Mouse (Mus musculus): ENCODE data around the gene Cerk. TPM values are rescaled to one million over a fixed set of nuclear protein-coding genes. Genes with fewer than 3 reads are reported as not detected.
"Not testable (repeated sequence)": the region's sequence is repeated elsewhere in the genome, so short reads cannot be mapped to it uniquely, and the experiment has no call there.

Gene Cerk
- polyA plus RNA-seq, 1 experiment = 42.5 TPM

DNA sequence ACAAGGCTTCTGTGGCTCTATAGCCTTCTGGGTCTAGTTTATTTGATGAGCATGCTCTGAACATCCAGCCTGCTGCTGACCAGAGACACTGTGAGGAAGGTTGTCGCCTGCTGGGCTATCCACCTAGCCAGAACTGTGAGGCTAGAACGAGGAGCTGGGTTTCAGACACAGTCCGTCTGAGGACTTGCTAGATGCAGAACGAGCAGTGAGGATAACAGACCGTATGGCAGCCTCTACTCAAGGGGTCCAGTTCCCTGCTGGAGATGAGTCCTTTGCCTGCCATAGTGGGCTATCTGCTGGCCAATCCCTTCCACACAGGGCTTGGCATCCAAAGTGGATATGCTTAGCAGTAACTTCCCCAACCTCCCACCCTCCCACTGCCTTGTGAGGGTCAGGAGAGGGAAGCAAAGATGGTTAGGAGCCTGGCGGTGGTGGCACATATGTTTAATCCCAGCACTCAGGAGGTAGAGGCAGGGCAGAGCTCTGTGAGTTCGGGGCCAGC lies 17.4 kb upstream of the Cerk start:
- peak overlapping the region; percentile 66 for H3K27ac ChIP-seq (ENCODE audit: control insufficient read depth, insufficient read depth, low read depth, low read length, poor library complexity)
- 50% methylated on average over 7 of the region's 7 CpGs for WGBS
- peaks cover 12% of the 10 kb centered on the region for H3K4me1 ChIP-seq (ENCODE audit: control insufficient read depth, insufficient read depth, low read length)

DNA sequence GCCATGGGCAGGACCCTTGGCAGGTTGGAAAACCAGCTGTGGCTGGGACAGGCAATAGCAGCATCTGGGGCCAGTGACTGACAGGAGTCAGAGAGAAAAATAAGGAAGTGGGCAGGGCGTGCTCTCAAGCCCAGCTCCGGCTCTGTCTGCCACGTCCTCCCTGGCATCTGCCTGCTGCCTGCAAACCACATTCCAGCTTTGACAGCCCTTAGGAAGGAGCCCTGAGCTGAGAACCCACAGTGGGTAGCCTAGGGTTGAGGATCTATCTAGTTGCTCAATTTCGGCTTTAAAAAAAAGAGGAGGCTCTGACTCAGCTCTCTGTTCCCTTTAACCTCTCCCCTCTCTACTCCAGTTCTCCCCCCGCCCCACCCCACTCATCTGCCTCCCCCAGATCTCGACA lies 16.7 kb upstream of the Cerk start:
- Histone ChIP-seq H3K4me1 (ENCODE audit: control insufficient read depth, insufficient read depth, low read length) (peaks cover 12% of the 10 kb centered on the region), H3K27ac (ENCODE audit: control insufficient read depth, insufficient read depth, low read depth, low read length, poor library complexity) (peak overlapping the region; percentile 67), H3K4me3 (replicated peaks; ENCODE audit: control insufficient read depth, low read depth, low read length) (no peak overlapping the region)
- TF ChIP-seq POLR2A (IDR thresholded peaks at IDR 0.05; ENCODE audit: borderline replicate concordance, control insufficient read depth, low read depth, low read length) (no peak), CTCF (IDR thresholded peaks at IDR 0.05; ENCODE audit: control insufficient read depth, insufficient read depth, low read length) (no peak)
- WGBS = 0% methylated on average over 6 of the region's 6 CpGs

More for the DNA sequence above, 17.4 kb upstream of the Cerk start:
- no peak overlapping the region for H3K4me3 ChIP-seq (replicated peaks; ENCODE audit: control insufficient read depth, low read depth, low read length)
- TF ChIP-seq CTCF (IDR thresholded peaks at IDR 0.05; ENCODE audit: control insufficient read depth, insufficient read depth, low read length) = no peak
- TF ChIP-seq POLR2A (IDR thresholded peaks at IDR 0.05; ENCODE audit: borderline replicate concordance, control insufficient read depth, low read depth, low read length) = no peak

GRCm38 (mm10) chr15:86201696-86202330 lies 15.9 kb upstream of the Cerk start:
- Histone ChIP-seq H3K4me3 (replicated peaks; ENCODE audit: control insufficient read depth, low read depth, low read length) (no peak overlapping the region), H3K27ac (ENCODE audit: control insufficient read depth, insufficient read depth, low read depth, low read length, poor library complexity) (peak overlapping the region; percentile 67), H3K4me1 (ENCODE audit: control insufficient read depth, insufficient read depth, low read length) (peaks cover 12% of the 10 kb centered on the region)
- no peak for TF ChIP-seq CTCF (IDR thresholded peaks at IDR 0.05; ENCODE audit: control insufficient read depth, insufficient read depth, low read length)
- no peak for TF ChIP-seq POLR2A (IDR thresholded peaks at IDR 0.05; ENCODE audit: borderline replicate concordance, control insufficient read depth, low read depth, low read length)
- WGBS = 68% methylated on average over 9 of the region's 9 CpGs

GRCm38 (mm10) chr15:86201095-86201494 lies 15.2 kb upstream of the Cerk start:
- Histone ChIP-seq H3K4me3 (replicated peaks; ENCODE audit: control insufficient read depth, low read depth, low read length) (no peak overlapping the region), H3K4me1 (ENCODE audit: control insufficient read depth, insufficient read depth, low read length) (peaks cover 12% of the 10 kb centered on the region), H3K27ac (ENCODE audit: control insufficient read depth, insufficient read depth, low read depth, low read length, poor library complexity) (peak overlapping the region; percentile 53; the same call in 1 of the 2 replicates)
- TF ChIP-seq POLR2A (IDR thresholded peaks at IDR 0.05; ENCODE audit: borderline replicate concordance, control insufficient read depth, low read depth, low read length) (no peak), CTCF (IDR thresholded peaks at IDR 0.05; ENCODE audit: control insufficient read depth, insufficient read depth, low read length) (no peak)
- 11% methylated on average over 4 of the region's 4 CpGs for WGBS

- TF ChIP-seq CTCF (IDR thresholded peaks at IDR 0.05; ENCODE audit: control insufficient read depth, insufficient read depth, low read length) = no peak
- TF ChIP-seq POLR2A (IDR thresholded peaks at IDR 0.05; ENCODE audit: borderline replicate concordance, control insufficient read depth, low read depth, low read length) = no peak
- Histone ChIP-seq H3K27ac (ENCODE audit: control insufficient read depth, insufficient read depth, low read depth, low read length, poor library complexity) (no peak overlapping the region), H3K4me1 (ENCODE audit: control insufficient read depth, insufficient read depth, low read length) (peaks cover 12% of the 10 kb centered on the region), H3K4me3 (replicated peaks; ENCODE audit: control insufficient read depth, low read depth, low read length) (no peak overlapping the region)
- WGBS = 67% methylated on average over 4 of the region's 4 CpGs
Observed at GRCm38 (mm10) chr15:86200169-86200568, 14.2 kb upstream of the Cerk start.

- TF ChIP-seq CTCF (IDR thresholded peaks at IDR 0.05; ENCODE audit: control insufficient read depth, insufficient read depth, low read length) (no peak), POLR2A (IDR thresholded peaks at IDR 0.05; ENCODE audit: borderline replicate concordance, control insufficient read depth, low read depth, low read length) (no peak)
- no peak overlapping the region for H3K27ac ChIP-seq (ENCODE audit: control insufficient read depth, insufficient read depth, low read depth, low read length, poor library complexity)
- WGBS = 71% methylated on average over 4 of the region's 4 CpGs
- H3K4me3 ChIP-seq (replicated peaks; ENCODE audit: control insufficient read depth, low read depth, low read length) = no peak overlapping the region
- peaks cover 12% of the 10 kb centered on the region for H3K4me1 ChIP-seq (ENCODE audit: control insufficient read depth, insufficient read depth, low read length)
Observed at GRCm38 (mm10) chr15:86199482-86199881, 13.5 kb upstream of the Cerk start.

DNA sequence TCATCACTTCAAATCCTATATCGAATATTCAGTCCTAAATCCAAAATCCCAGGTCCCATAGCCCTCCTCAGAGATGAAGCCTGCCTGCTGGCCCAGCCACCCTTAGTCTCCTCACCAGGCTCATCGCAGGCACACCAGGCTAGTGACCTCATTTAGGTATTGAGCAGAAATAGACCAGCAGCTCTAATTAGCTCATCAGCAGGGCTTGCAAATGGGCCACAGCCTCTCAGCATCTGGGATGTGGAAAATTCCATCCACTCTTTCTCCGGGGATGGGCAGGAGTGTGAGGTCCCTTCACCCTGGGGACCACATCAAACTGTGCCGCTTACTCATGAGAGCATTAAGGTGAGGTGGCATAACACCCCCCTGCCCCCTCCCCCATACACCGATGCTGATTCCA lies 13.1 kb upstream of the Cerk start:
- Histone ChIP-seq H3K27ac (ENCODE audit: control insufficient read depth, insufficient read depth, low read depth, low read length, poor library complexity) (no peak overlapping the region), H3K4me1 (ENCODE audit: control insufficient read depth, insufficient read depth, low read length) (peaks cover 12% of the 10 kb centered on the region), H3K4me3 (replicated peaks; ENCODE audit: control insufficient read depth, low read depth, low read length) (no peak overlapping the region)
- no peak for TF ChIP-seq POLR2A (IDR thresholded peaks at IDR 0.05; ENCODE audit: borderline replicate concordance, control insufficient read depth, low read depth, low read length)
- TF ChIP-seq CTCF (IDR thresholded peaks at IDR 0.05; ENCODE audit: control insufficient read depth, insufficient read depth, low read length) = no peak
- WGBS = 83% methylated on average over 5 of the region's 5 CpGs

DNA sequence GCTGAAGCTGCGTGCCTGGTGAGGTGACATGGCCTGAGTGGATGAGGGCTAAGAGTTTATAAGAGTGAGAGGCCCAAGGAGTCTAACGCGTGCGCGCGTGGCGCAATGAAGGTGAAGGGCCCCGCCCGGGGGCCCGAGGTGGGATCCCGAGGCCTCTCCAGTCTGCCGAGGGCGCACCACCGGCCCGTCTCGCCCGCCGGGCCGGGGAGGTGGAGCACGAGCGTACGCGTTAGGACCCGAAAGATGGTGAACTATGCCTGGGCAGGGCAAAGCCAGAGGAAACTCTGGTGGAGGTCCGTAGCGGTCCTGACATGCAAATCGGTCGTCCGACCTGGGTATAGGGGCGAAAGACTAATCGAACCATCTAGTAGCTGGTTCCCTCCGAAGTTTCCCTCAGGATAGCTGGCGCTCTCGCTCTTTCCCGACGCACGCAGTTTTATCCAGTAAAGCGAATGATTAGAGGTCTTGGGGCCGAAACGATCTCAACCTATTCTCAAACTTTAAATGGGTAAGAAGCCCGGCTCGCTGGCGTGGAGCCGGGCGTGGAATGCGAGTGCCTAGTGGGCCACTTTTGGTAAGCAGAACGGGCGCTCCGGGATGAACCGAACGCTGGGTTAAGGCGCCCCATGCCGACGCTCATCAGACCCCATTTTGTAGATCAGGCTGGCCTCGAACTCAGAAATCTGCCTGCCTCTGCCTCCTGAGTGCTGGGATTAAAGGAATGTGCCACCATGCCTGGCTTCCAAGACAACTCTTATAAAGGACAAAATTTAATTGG lies 8.9 kb upstream of the Cerk start:
- WGBS = 88% methylated on average over 55 of the region's 55 CpGs
- not testable (repeated sequence) for H3K4me1 ChIP-seq (ENCODE audit: control insufficient read depth, insufficient read depth, low read length)

More for the DNA sequence above, 8.9 kb upstream of the Cerk start:
- H3K27ac ChIP-seq (ENCODE audit: control insufficient read depth, insufficient read depth, low read depth, low read length, poor library complexity); H3K4me3 ChIP-seq (replicated peaks; ENCODE audit: control insufficient read depth, low read depth, low read length): not testable (repeated sequence)

Measured in bone marrow, adult 2 months (tissue).